Mouse (Mus musculus) kidney, postnatal 10 days (tissue): ENCODE results near the gene Pex13.
"Not testable (repeated sequence)": the region's sequence is repeated elsewhere in the genome, so short reads cannot be mapped to it uniquely, and the experiment has no call there.

Experiments
- DNase-seq: peaks from one replicate; pipeline ENCODE4 v3.0.0; 2021; ENCODE audit warnings: mixed read lengths

Gene Pex13

GRCm38 (mm10) chr11:23634573-23634972, 31.2 kb downstream of the Pex13 start:
- DNase-seq: no peak

- DNase-seq: no peak
These were observed 31.9 kb downstream of the Pex13 start for GRCm38 (mm10) chr11:23633879-23634215.

- peak; percentile 93 for DNase-seq
These were observed 32.5 kb downstream of the Pex13 start, which contains the start of gene 0610010F05Rik for GRCm38 (mm10) chr11:23632945-23633878. 0610010F05Rik (minus strand) TSS chr11:23633639.

- no peak for DNase-seq
These were observed 35.1 kb downstream of the Pex13 start for GRCm38 (mm10) chr11:23630664-23631063.

- no peak for DNase-seq
These were observed 46.8 kb downstream of the Pex13 start for GRCm38 (mm10) chr11:23618995-23619394.

GRCm38 (mm10) chr11:23614546-23614945, 51.2 kb downstream of the Pex13 start:
- DNase-seq: no peak

GRCm38 (mm10) chr11:23607291-23607690, 58.5 kb downstream of the Pex13 start:
- not testable (repeated sequence) for DNase-seq
